Mouse (Mus musculus): ENCODE measurements at regions not wholly inside any gene's neighbourhood (a gene's known extent, or its start where the extent isn't known, plus 50 kb on each side); places are given as distances from the start of the nearest gene placed in this dataset.

GRCm38 (mm10) chr10:98742822-98743605, 171.2 kb upstream of the Atp2b1 start:
- Histone ChIP-seq H3K36me3 (ENCODE audit: control insufficient read depth, insufficient read depth, low read length) (no peaks in the 10 kb centered on the region), H3K9me3 (ENCODE audit: control insufficient read depth, low read length) (no peaks in the 10 kb centered on the region), H3K4me3 (ENCODE audit: low read length) (no peak overlapping the region), H3K4me1 (ENCODE audit: control insufficient read depth, insufficient read depth, low read length) (peaks cover 6% of the 10 kb centered on the region; the same call in 1 of the 2 replicates), H3K4me2 (replicated peaks; ENCODE audit: low read depth, low read length) (0 out of 2 replicates have a peak overlapping the region, but pooled peaks have one; percentile 8), H3K9ac (ENCODE audit: low read depth, low read length) (no peak overlapping the region), H3K27me3 (ENCODE audit: control insufficient read depth, insufficient read depth, low read length) (no peaks in the 10 kb centered on the region), H3K27ac (ENCODE audit: low read depth, low read length) (no peak overlapping the region)
- ATAC-seq (ENCODE audit: low FRiP score, low TSS enrichment) = no peak
- 69% methylated on average over 16 of the region's 16 CpGs for WGBS

GRCm38 (mm10) chr10:98744246-98744645, 170.0 kb upstream of the Atp2b1 start:
- Histone ChIP-seq H3K27ac (ENCODE audit: low read depth, low read length) (no peak overlapping the region; the same call in 1 of the 2 replicates), H3K4me1 (ENCODE audit: control insufficient read depth, insufficient read depth, low read length) (peaks cover 11% of the 10 kb centered on the region; the same call in 1 of the 2 replicates), H3K4me2 (replicated peaks; ENCODE audit: low read depth, low read length) (no peak overlapping the region), H3K27me3 (ENCODE audit: control insufficient read depth, insufficient read depth, low read length) (no peaks in the 10 kb centered on the region), H3K9me3 (ENCODE audit: control insufficient read depth, low read length) (no peaks in the 10 kb centered on the region), H3K9ac (ENCODE audit: low read depth, low read length) (no peak overlapping the region), H3K4me3 (ENCODE audit: low read length) (no peak overlapping the region), H3K36me3 (ENCODE audit: control insufficient read depth, insufficient read depth, low read length) (no peaks in the 10 kb centered on the region)
- ATAC-seq (ENCODE audit: low FRiP score, low TSS enrichment) = peak; percentile 68; the same call in 1 of the 2 replicates
- 4% methylated on average over 6 of the region's 6 CpGs for WGBS

GRCm38 (mm10) chr10:98744662-98745061, 169.5 kb upstream of the Atp2b1 start:
- H3K9me3 ChIP-seq (ENCODE audit: control insufficient read depth, low read length) = no peaks in the 10 kb centered on the region
- peak; percentile 72 for ATAC-seq (ENCODE audit: low FRiP score, low TSS enrichment)
- no peaks in the 10 kb centered on the region for H3K27me3 ChIP-seq (ENCODE audit: control insufficient read depth, insufficient read depth, low read length)
- no peak overlapping the region for H3K9ac ChIP-seq (ENCODE audit: low read depth, low read length)
- H3K4me3 ChIP-seq (ENCODE audit: low read length) = no peak overlapping the region
- no peaks in the 10 kb centered on the region for H3K36me3 ChIP-seq (ENCODE audit: control insufficient read depth, insufficient read depth, low read length)
- no peak overlapping the region for H3K4me2 ChIP-seq (replicated peaks; ENCODE audit: low read depth, low read length)
- no peak overlapping the region for H3K27ac ChIP-seq (ENCODE audit: low read depth, low read length)
- WGBS = 14% methylated on average over 6 of the region's 6 CpGs
- H3K4me1 ChIP-seq (ENCODE audit: control insufficient read depth, insufficient read depth, low read length) = peaks cover 11% of the 10 kb centered on the region; the same call in 1 of the 2 replicates

- Histone ChIP-seq H3K4me3 (ENCODE audit: low read length) (no peak overlapping the region), H3K9me3 (ENCODE audit: control insufficient read depth, low read length) (no peaks in the 10 kb centered on the region), H3K9ac (ENCODE audit: low read depth, low read length) (no peak overlapping the region), H3K36me3 (ENCODE audit: control insufficient read depth, insufficient read depth, low read length) (no peaks in the 10 kb centered on the region), H3K27ac (ENCODE audit: low read depth, low read length) (no peak overlapping the region), H3K27me3 (ENCODE audit: control insufficient read depth, insufficient read depth, low read length) (no peaks in the 10 kb centered on the region), H3K4me1 (ENCODE audit: control insufficient read depth, insufficient read depth, low read length) (peaks cover 11% of the 10 kb centered on the region; the same call in 1 of the 2 replicates), H3K4me2 (replicated peaks; ENCODE audit: low read depth, low read length) (no peak overlapping the region)
- ATAC-seq (ENCODE audit: low FRiP score, low TSS enrichment) = no peak
- 81% methylated on average over 2 of the region's 2 CpGs for WGBS
These were observed 168.8 kb upstream of the Atp2b1 start for GRCm38 (mm10) chr10:98745409-98745808.

GRCm38 (mm10) chr10:98745861-98746260, 168.3 kb upstream of the Atp2b1 start:
- H3K4me1 ChIP-seq (ENCODE audit: control insufficient read depth, insufficient read depth, low read length) = peaks cover 11% of the 10 kb centered on the region; the same call in 1 of the 2 replicates
- no peak overlapping the region for H3K9ac ChIP-seq (ENCODE audit: low read depth, low read length)
- no peak overlapping the region for H3K4me3 ChIP-seq (ENCODE audit: low read length)
- H3K9me3 ChIP-seq (ENCODE audit: control insufficient read depth, low read length) = no peaks in the 10 kb centered on the region
- no peaks in the 10 kb centered on the region for H3K36me3 ChIP-seq (ENCODE audit: control insufficient read depth, insufficient read depth, low read length)
- no peaks in the 10 kb centered on the region for H3K27me3 ChIP-seq (ENCODE audit: control insufficient read depth, insufficient read depth, low read length)
- WGBS = 91% methylated on average over 5 of the region's 5 CpGs
- H3K4me2 ChIP-seq (replicated peaks; ENCODE audit: low read depth, low read length) = no peak overlapping the region
- H3K27ac ChIP-seq (ENCODE audit: low read depth, low read length) = no peak overlapping the region
- no peak for ATAC-seq (ENCODE audit: low FRiP score, low TSS enrichment)

- 8% methylated on average over 3 of the region's 3 CpGs for WGBS
- Histone ChIP-seq H3K9ac (ENCODE audit: low read depth, low read length) (no peak overlapping the region), H3K27ac (ENCODE audit: low read depth, low read length) (peak overlapping the region; percentile 48; the same call in 1 of the 2 replicates)
These were observed 165.2 kb upstream of the Atp2b1 start for GRCm38 (mm10) chr10:98748856-98749583.

GRCm38 (mm10) chr10:98749584-98749947, 164.6 kb upstream of the Atp2b1 start:
- Histone ChIP-seq H3K9me3 (ENCODE audit: control insufficient read depth, low read length) (no peaks in the 10 kb centered on the region), H3K4me3 (ENCODE audit: low read length) (no peak overlapping the region), H3K4me2 (replicated peaks; ENCODE audit: low read depth, low read length) (no peak overlapping the region), H3K9ac (ENCODE audit: low read depth, low read length) (no peak overlapping the region), H3K27me3 (ENCODE audit: control insufficient read depth, insufficient read depth, low read length) (no peaks in the 10 kb centered on the region), H3K4me1 (ENCODE audit: control insufficient read depth, insufficient read depth, low read length) (peaks cover 8% of the 10 kb centered on the region; the same call in 1 of the 2 replicates), H3K36me3 (ENCODE audit: control insufficient read depth, insufficient read depth, low read length) (no peaks in the 10 kb centered on the region), H3K27ac (ENCODE audit: low read depth, low read length) (no peak overlapping the region)
- no peak for ATAC-seq (ENCODE audit: low FRiP score, low TSS enrichment)
- WGBS = 75% methylated on average over 4 of the region's 4 CpGs

More at GRCm38 (mm10) chr10:98748856-98749583, 165.2 kb upstream of the Atp2b1 start:
- Histone ChIP-seq H3K27me3 (ENCODE audit: control insufficient read depth, insufficient read depth, low read length) (no peaks in the 10 kb centered on the region), H3K4me1 (ENCODE audit: control insufficient read depth, insufficient read depth, low read length) (peaks cover 11% of the 10 kb centered on the region; the same call in 1 of the 2 replicates), H3K9me3 (ENCODE audit: control insufficient read depth, low read length) (no peaks in the 10 kb centered on the region), H3K4me3 (ENCODE audit: low read length) (no peak overlapping the region), H3K36me3 (ENCODE audit: control insufficient read depth, insufficient read depth, low read length) (no peaks in the 10 kb centered on the region), H3K4me2 (replicated peaks; ENCODE audit: low read depth, low read length) (no peak overlapping the region)
- no peak for ATAC-seq (ENCODE audit: low FRiP score, low TSS enrichment)

- H3K27ac ChIP-seq (ENCODE audit: low read depth, low read length) = 0 out of 2 replicates have a peak overlapping the region, but pooled peaks have one; percentile 33
- H3K36me3 ChIP-seq (ENCODE audit: control insufficient read depth, insufficient read depth, low read length) = no peaks in the 10 kb centered on the region
- H3K27me3 ChIP-seq (ENCODE audit: control insufficient read depth, insufficient read depth, low read length) = no peaks in the 10 kb centered on the region
- H3K9ac ChIP-seq (ENCODE audit: low read depth, low read length) = no peak overlapping the region
- H3K4me1 ChIP-seq (ENCODE audit: control insufficient read depth, insufficient read depth, low read length) = peaks cover 5% of the 10 kb centered on the region; the same call in 1 of the 2 replicates
- H3K4me2 ChIP-seq (replicated peaks; ENCODE audit: low read depth, low read length) = no peak overlapping the region
- H3K9me3 ChIP-seq (ENCODE audit: control insufficient read depth, low read length) = no peaks in the 10 kb centered on the region
- 37% methylated on average over 11 of the region's 11 CpGs for WGBS
- H3K4me3 ChIP-seq (ENCODE audit: low read length) = no peak overlapping the region
- ATAC-seq (ENCODE audit: low FRiP score, low TSS enrichment) = peak; percentile 73
These were observed 162.7 kb upstream of the Atp2b1 start for GRCm38 (mm10) chr10:98751376-98752058.
